Mouse (Mus musculus) midbrain, postnatal 0 days (tissue): ENCODE results near the gene Tekt3. TPM values are rescaled to one million over a fixed set of nuclear protein-coding genes. Genes with fewer than 3 reads are reported as not detected.

Experiments
- ATAC-seq: fragments of 200-750 bp; cut with Nextera tagmentation; 2 replicates; pipeline ENCODE4 v1.8.0; 2017; ENCODE audit warnings: moderate number of reproducible peaks, mild to moderate bottlenecking, moderate TSS enrichment, moderate library complexity; ENCODE audit not compliant: low FRiP score
- DNase-seq: peaks from one replicate; pipeline ENCODE4 v3.0.0-alpha.2; 2015; ENCODE audit warnings: low spot score
- H3K27ac ChIP-seq: fragments of 300-500 bp; sonication (generic); 2 replicates; pipeline ENCODE4 v1.5.1; 2014; ENCODE audit warnings: low read depth, mild to moderate bottlenecking, low read length, mixed read lengths
- H3K27me3 ChIP-seq: fragments of 300-500 bp; sonication (generic); 2 replicates; pipeline ENCODE4 v1.6.1; 2014; ENCODE audit warnings: low read length, control low read depth, mixed read lengths; ENCODE audit not compliant: insufficient read depth
- H3K36me3 ChIP-seq: fragments of 300-500 bp; sonication (generic); 2 replicates; pipeline ENCODE4 v1.6.1; 2014; ENCODE audit warnings: low read length, control low read depth, mixed read lengths; ENCODE audit not compliant: insufficient read depth
- H3K4me1 ChIP-seq: fragments of 300-500 bp; sonication (generic); 2 replicates; pipeline ENCODE4 v1.6.1; 2014; ENCODE audit warnings: mild to moderate bottlenecking, control low read depth, antibody characterized with exemption, low read length, mixed read lengths; ENCODE audit not compliant: insufficient read depth
- H3K4me2 ChIP-seq: fragments of 300-500 bp; sonication (generic); 2 replicates; pipeline ENCODE4 v1.6.1; 2014; ENCODE audit warnings: low read depth, mild to moderate bottlenecking, low read length, mixed read lengths; ENCODE audit not compliant: poor library complexity, severe bottlenecking
- H3K4me3 ChIP-seq: fragments of 300-500 bp; sonication (generic); 2 replicates; pipeline ENCODE4 v1.5.1; 2014; ENCODE audit warnings: low read depth, mild to moderate bottlenecking, low read length, moderate library complexity
- H3K9ac ChIP-seq: fragments of 300-500 bp; sonication (generic); replicated peaks from 2 replicates; pipeline ENCODE4 v1.6.1; 2014; ENCODE audit warnings: mild to moderate bottlenecking, low read length, moderate library complexity, mixed read lengths; ENCODE audit not compliant: poor library complexity, severe bottlenecking
- H3K9me3 ChIP-seq: fragments of 300-500 bp; sonication (generic); 2 replicates; pipeline ENCODE4 v1.6.1; 2016; ENCODE audit warnings: low read length, control low read depth
- CTCF ChIP-seq: IDR thresholded peaks from 2 replicates; pipeline ENCODE4 v1.5.1; 2016; ENCODE audit warnings: antibody characterized with exemption, mild to moderate bottlenecking
- WGBS: fragments of 180-500 bp; shearing (Covaris S2); extraction: QIAGEN DNeasy Blood & Tissue Kit; methylation state at CpG from one replicate; pipeline ENCODE4 v1.1.7; 2014; 5-methylcytosine and 5-hydroxymethylcytosine counted together
- polyA plus RNA-seq: library from polyadenylated mRNA; unstranded; fragments of >200 nt; fragmentation: Nextera tagmentation; extraction: Ambion mirVana; gene quantifications from 2 replicates; pipeline ENCODE4 v1.2.1, GENCODE M21; 2015
- total RNA-seq: library from RNA; depleted of rRNA; stranded (reverse); fragments of >200 nt; gene quantifications from 2 replicates; pipeline ENCODE4 v1.2.3, GENCODE M21; 2014

Gene Tekt3
- total and polyA plus RNA-seq, 2 experiments from 2014 or later, result 0.20 TPM; not detected in 1

DNA sequence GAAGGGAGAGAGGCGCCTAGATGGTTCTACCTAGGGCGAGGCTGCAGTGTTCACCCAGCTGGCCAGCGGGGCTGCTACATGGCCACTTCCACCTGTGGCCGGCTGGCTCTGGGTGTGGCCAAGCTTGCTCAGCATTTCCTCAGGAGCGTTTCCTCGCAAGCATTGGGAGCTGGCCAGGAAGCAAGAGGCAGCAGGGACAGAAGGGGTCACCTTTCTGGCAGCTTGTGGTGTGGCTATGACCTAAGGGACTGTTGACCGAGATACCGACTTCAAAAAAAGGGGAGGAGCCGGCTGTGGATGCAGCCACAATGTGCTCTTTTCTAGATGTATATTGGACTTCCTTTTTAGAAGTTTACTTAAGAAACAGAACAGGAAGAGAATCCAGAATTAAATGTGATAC, 67.9 kb downstream of the Tekt3 start:
- Histone ChIP-seq H3K9me3 (no peaks in the 10 kb centered on the region), H3K4me2 (no peak overlapping the region), H3K27ac (no peak overlapping the region), H3K9ac (no peak overlapping the region), H3K36me3 (no peaks in the 10 kb centered on the region), H3K4me1 (peaks cover 18% of the 10 kb centered on the region; the same call in 1 of the 2 replicates), H3K27me3 (peaks cover 38% of the 10 kb centered on the region), H3K4me3 (no peak overlapping the region)
- WGBS, result 68% methylated on average over 9 of the region's 9 CpGs
- no peak for TF ChIP-seq CTCF
- ATAC-seq (no peak), DNase-seq (no peak)

DNA sequence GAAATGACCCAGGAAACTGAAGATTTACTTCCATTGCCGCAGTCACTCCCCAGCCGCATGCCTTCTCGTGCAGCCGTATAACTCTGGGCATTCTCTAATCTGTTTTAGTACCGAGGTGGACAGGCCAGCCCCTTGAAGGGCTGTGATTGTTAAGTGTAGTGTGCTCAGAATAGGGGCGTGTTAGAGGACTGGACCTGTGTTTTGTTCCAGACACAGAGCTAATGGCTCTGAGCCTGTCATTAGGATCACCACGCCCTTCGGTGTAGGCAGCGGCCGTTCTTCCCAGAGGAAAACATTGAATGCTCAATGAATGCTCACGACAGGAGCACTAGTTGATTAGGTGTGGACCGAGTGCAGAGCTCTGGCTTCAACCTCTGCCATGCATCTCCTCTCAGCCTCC, 68.4 kb downstream of the Tekt3 start:
- WGBS, result 62% methylated on average over 12 of the region's 12 CpGs
- Histone ChIP-seq H3K27ac (no peak overlapping the region), H3K4me1 (peaks cover 18% of the 10 kb centered on the region; the same call in 1 of the 2 replicates), H3K27me3 (peaks cover 38% of the 10 kb centered on the region), H3K36me3 (no peaks in the 10 kb centered on the region), H3K9ac (no peak overlapping the region), H3K9me3 (no peaks in the 10 kb centered on the region), H3K4me2 (no peak overlapping the region), H3K4me3 (no peak overlapping the region)
- TF ChIP-seq CTCF, result no peak
- ATAC-seq, result no peak
- DNase-seq, result no peak

DNA sequence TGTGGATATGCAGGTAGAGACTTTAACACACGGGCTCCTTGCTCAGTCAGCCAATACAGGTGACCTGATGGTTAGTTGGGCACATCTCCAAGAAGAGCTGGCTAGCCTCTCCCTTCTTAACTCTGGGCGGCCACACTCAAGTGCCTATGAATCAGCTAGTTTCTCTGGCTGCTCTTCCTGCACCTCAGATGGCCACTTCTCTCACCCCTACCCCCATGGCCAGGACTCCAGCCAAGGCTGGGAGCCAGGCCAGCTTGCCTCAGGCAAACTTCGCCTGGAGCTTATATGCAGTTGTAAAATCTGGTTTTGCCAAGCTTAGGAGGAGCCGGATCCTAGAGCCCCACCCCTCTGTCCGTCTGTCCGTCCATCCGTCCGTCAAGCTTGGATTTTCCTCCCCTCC, 69.0 kb downstream of the Tekt3 start:
- H3K27me3 ChIP-seq, result peaks cover 38% of the 10 kb centered on the region
- whole genome bisulfite sequencing, result 48% methylated on average over 8 of the region's 8 CpGs
- H3K27ac ChIP-seq, result no peak overlapping the region
- DNase-seq, result peak; percentile 69
- no peak overlapping the region for H3K9ac ChIP-seq
- peaks cover 18% of the 10 kb centered on the region; the same call in 1 of the 2 replicates for H3K4me1 ChIP-seq
- no peaks in the 10 kb centered on the region for H3K36me3 ChIP-seq
- no peak for ATAC-seq
- peak overlapping the region; percentile 98 for H3K4me2 ChIP-seq
- TF ChIP-seq CTCF, result no peak
- H3K9me3 ChIP-seq, result no peaks in the 10 kb centered on the region
- no peak overlapping the region for H3K4me3 ChIP-seq

DNA sequence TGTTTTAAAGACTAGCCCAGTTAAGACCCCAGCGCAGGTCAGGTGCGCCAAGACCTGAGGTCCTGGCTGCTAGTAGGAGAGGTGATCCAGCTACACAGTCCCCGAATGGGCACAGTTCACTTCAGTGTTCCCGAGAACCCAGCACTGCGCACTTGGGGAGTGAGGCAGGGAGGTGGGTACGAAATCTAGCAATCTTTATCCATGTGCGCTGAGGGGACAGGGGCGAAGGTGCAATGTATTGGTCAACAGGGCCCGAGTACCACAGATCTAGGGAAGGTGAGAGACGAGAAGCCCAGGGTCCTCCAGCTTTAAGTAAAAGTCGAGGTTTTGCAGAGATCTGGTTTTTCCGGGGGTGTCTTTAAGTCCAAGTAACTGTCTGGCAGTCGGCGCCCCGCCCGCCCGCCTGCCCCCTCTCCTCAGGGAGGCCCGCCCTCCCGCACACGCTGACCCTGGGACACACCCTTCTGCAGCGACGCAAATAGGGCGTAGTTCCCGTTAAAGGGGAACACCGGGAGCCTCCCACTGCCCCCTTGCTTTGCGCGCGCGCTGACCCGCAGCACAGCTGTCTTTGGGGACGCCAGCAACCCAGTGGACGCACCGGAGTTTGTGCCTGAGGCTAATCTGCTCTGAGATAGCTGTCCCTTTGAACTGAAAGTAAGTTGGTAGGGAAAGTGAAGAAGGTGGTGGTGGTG, 69.7 kb downstream of the Tekt3 start:
- peak overlapping the region; percentile 98 for H3K4me2 ChIP-seq
- DNase-seq (peak; percentile 13), ATAC-seq (no peak)
- H3K9me3 ChIP-seq, result no peaks in the 10 kb centered on the region
- peaks cover 38% of the 10 kb centered on the region for H3K27me3 ChIP-seq
- H3K9ac ChIP-seq, result no peak overlapping the region; the same call in 1 of the 2 replicates
- 7% methylated on average over 32 of the region's 33 CpGs for WGBS
- peak overlapping the region; percentile 53 for H3K4me3 ChIP-seq
- no peak for TF ChIP-seq CTCF
- H3K36me3 ChIP-seq, result no peaks in the 10 kb centered on the region
- H3K4me1 ChIP-seq, result peaks cover 18% of the 10 kb centered on the region; the same call in 1 of the 2 replicates
- H3K27ac ChIP-seq, result no peak overlapping the region

DNA sequence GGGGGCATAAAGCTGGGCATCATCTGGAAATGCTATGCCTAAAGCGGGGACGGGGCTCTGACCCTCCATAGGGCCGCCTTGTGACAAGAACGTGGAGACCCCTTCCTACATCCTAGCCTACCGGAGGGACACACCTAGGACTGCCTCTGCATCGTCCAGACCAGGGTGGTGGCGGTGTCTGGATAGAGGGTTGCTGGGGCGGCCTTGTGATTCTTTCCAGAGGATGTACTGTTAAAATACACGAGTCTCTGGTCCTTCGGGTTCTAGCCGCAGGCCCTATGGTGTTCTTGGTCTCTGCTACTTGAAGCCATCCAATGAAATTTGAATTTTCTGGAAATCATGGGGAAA, 70.2 kb downstream of the Tekt3 start:
- Histone ChIP-seq H3K27ac (no peak overlapping the region), H3K4me2 (peak overlapping the region; percentile 98), H3K4me1 (peaks cover 18% of the 10 kb centered on the region; the same call in 1 of the 2 replicates), H3K9me3 (no peaks in the 10 kb centered on the region), H3K27me3 (peaks cover 38% of the 10 kb centered on the region), H3K9ac (no peak overlapping the region), H3K36me3 (no peaks in the 10 kb centered on the region), H3K4me3 (peak overlapping the region; percentile 53)
- WGBS, result 9% methylated on average over 11 of the region's 11 CpGs
- TF ChIP-seq CTCF, result no peak
- ATAC-seq, result no peak
- DNase-seq, result no peak

DNA sequence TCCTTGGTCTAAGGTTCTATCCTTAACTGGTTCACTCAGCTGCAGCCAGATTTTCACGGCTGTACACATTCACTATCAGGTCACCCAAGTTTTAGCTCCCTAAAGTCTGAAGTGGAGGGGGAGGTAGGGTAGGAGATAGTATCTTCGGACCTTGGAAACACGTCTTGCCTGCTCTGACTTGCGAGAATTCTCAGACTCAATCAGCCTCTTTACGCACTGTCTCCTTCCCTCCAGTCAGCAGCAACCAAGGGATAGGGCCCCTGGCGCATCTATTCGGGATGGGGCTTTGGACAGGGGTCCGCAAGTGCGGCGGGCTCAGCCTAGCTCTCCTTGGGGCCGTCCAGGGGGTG, 70.7 kb downstream of the Tekt3 start:
- H3K9ac ChIP-seq, result peak overlapping the region; percentile 54
- no peak for TF ChIP-seq CTCF
- no peaks in the 10 kb centered on the region for H3K36me3 ChIP-seq
- H3K9me3 ChIP-seq, result no peaks in the 10 kb centered on the region
- under 1% methylated on average over 11 of the region's 11 CpGs for WGBS
- H3K27ac ChIP-seq, result 0 out of 2 replicates have a peak overlapping the region, but pooled peaks have one; percentile 38
- ATAC-seq, result no peak
- no peak for DNase-seq
- H3K4me1 ChIP-seq, result peaks cover 18% of the 10 kb centered on the region; the same call in 1 of the 2 replicates
- H3K27me3 ChIP-seq, result peaks cover 38% of the 10 kb centered on the region
- H3K4me3 ChIP-seq, result peak overlapping the region; percentile 53
- H3K4me2 ChIP-seq, result peak overlapping the region; percentile 98
